In genomic region chr7:13072293-13072692, GRCm38 (mm10) we compare ENCODE assay signal across 20 mouse cellular contexts. TPM values are rescaled to one million over a fixed set of nuclear protein-coding genes. Genes with fewer than 3 reads are reported as not detected.
"Had no signal": no experiment of that assay in that cellular context is flagged by ENCODE, and none has a peak within 500 bp of the region (broad histone marks: within the 10 kb centered on the region; RNA-seq: fewer than 3 reads in every experiment).

No protein-coding gene starts in this region.

- H3K9ac ChIP-seq: kidney, embryonic 15.5 days; liver, embryonic 12.5 days; lung, embryonic 15.5 days; midbrain, embryonic 15.5 days; neural tube, embryonic 13.5 days had no signal

- ATAC-seq: liver, embryonic 12.5 days; midbrain, embryonic 15.5 days had no signal

- H3K27me3 ChIP-seq: kidney, embryonic 15.5 days; liver, embryonic 12.5 days; lung, embryonic 15.5 days; megakaryocyte, embryonic 14.5 days; midbrain, embryonic 15.5 days; neural tube, embryonic 13.5 days had no signal

- H3K4me3 ChIP-seq: kidney, embryonic 15.5 days; limb, embryonic 10.5 days; liver, embryonic 12.5 days; lung, embryonic 15.5 days; megakaryocyte, embryonic 14.5 days; midbrain, embryonic 15.5 days; neural tube, embryonic 13.5 days had no signal

- H3K4me2 ChIP-seq: kidney, embryonic 15.5 days; liver, embryonic 12.5 days; lung, embryonic 15.5 days; midbrain, embryonic 11.5 days; midbrain, embryonic 15.5 days; neural tube, embryonic 13.5 days had no signal

- H3K4me1 ChIP-seq: kidney, embryonic 15.5 days; limb, embryonic 10.5 days; liver, embryonic 12.5 days; lung, embryonic 15.5 days; megakaryocyte, embryonic 14.5 days; midbrain, embryonic 15.5 days; neural tube, embryonic 13.5 days had no signal

- H3K9me3 ChIP-seq: kidney, embryonic 15.5 days; limb, embryonic 10.5 days; liver, embryonic 12.5 days; lung, embryonic 15.5 days; midbrain, embryonic 15.5 days; neural tube, embryonic 13.5 days had no signal

- H3K36me3 ChIP-seq: kidney, embryonic 15.5 days; limb, embryonic 10.5 days; liver, embryonic 12.5 days; lung, embryonic 15.5 days; midbrain, embryonic 15.5 days; neural tube, embryonic 13.5 days had no signal

- DNase-seq: kidney, adult 2 months; kidney, postnatal 25 days; lung, postnatal 14 days; right cerebral cortex, adult 18-20 months; right cerebral cortex, postnatal 25 days; thymus, postnatal 36 days had no signal

- H3K27ac ChIP-seq: kidney, embryonic 15.5 days; limb, embryonic 10.5 days; liver, embryonic 12.5 days; lung, embryonic 15.5 days; macrophage; midbrain, embryonic 15.5 days; neural tube, embryonic 13.5 days had no signal

RNA-seq across cellular contexts. Expression of gene Vmn1r85, which starts 22.7 kb away (rescaled TPM):
- polyA plus RNA-seq: kidney, adult 2 months; kidney, embryonic 15.5 days; limb, embryonic 10.5 days; limb, embryonic 14.5 days; liver, embryonic 12.5 days; liver, embryonic 16.5 days; lung, embryonic 15.5 days; macrophage; midbrain, embryonic 11.5 days; neural tube, embryonic 13.5 days; small intestine, adult 2 months; stomach, embryonic 16.5 days; thymus, postnatal 0 days had no signal

RNA-seq across cellular contexts. Expression of gene Vmn1r86, which starts 47.4 kb away (rescaled TPM):
- polyA plus RNA-seq: kidney, adult 2 months; kidney, embryonic 15.5 days; limb, embryonic 10.5 days; limb, embryonic 14.5 days; liver, embryonic 12.5 days; liver, embryonic 16.5 days; lung, embryonic 15.5 days; macrophage; midbrain, embryonic 11.5 days; midbrain, embryonic 15.5 days; neural tube, embryonic 13.5 days; small intestine, adult 2 months; stomach, embryonic 16.5 days; thymus, postnatal 0 days had no signal
